Mouse (Mus musculus) hindbrain, embryonic 10.5 days (tissue): ENCODE data around the gene Phyhd1. TPM values are rescaled to one million over a fixed set of nuclear protein-coding genes. Genes with fewer than 3 reads are reported as not detected.

Source experiments
- DNase-seq: peaks from one replicate; pipeline ENCODE4 v3.0.0-alpha.2; 2017; ENCODE audit warnings: low spot score
- H3K27ac ChIP-seq: fragments of 300-500 bp; sonication (generic); 2 replicates; pipeline ENCODE4 v1.5.1; 2016; ENCODE audit warnings: mild to moderate bottlenecking, moderate library complexity
- H3K27me3 ChIP-seq: fragments of 300-500 bp; sonication (generic); 2 replicates; pipeline ENCODE4 v1.6.1; 2016; ENCODE audit warnings: mild to moderate bottlenecking; ENCODE audit not compliant: poor library complexity, insufficient read depth, severe bottlenecking
- H3K36me3 ChIP-seq: fragments of 300-500 bp; sonication (generic); 2 replicates; pipeline ENCODE4 v1.6.1; 2016; ENCODE audit warnings: mild to moderate bottlenecking, moderate library complexity
- H3K4me1 ChIP-seq: fragments of 300-500 bp; sonication (generic); replicated peaks from 2 replicates; pipeline ENCODE4 v1.6.1; 2016; ENCODE audit warnings: mild to moderate bottlenecking
- H3K4me3 ChIP-seq: fragments of 300-500 bp; sonication (generic); 2 replicates; pipeline ENCODE4 v1.5.1; 2016; ENCODE audit warnings: mild to moderate bottlenecking, moderate library complexity
- H3K9me3 ChIP-seq: fragments of 300-500 bp; sonication (generic); 2 replicates; pipeline ENCODE4 v1.6.1; 2016; ENCODE audit warnings: mild to moderate bottlenecking, moderate library complexity
- WGBS: fragments of 180-500 bp; shearing (Covaris S2); methylation state at CpG from one replicate; pipeline ENCODE4 v1.1.7; 2016; 5-methylcytosine and 5-hydroxymethylcytosine counted together
- polyA plus RNA-seq: library from polyadenylated mRNA; unstranded; fragments of >200 nt; fragmentation: Nextera tagmentation; extraction: Ambion mirVana; gene quantifications from 2 replicates; pipeline ENCODE4 v1.2.1, GENCODE M21; 2016

Gene Phyhd1
- polyA plus RNA-seq, 1 experiment from 2014 or later: 5.5 TPM

GRCm38 (mm10) chr2:30316955-30317354, 51.0 kb downstream of the Phyhd1 start:
- no peaks in the 10 kb centered on the region for H3K9me3 ChIP-seq
- H3K27me3 ChIP-seq: no peaks in the 10 kb centered on the region
- DNase-seq: no peak
- peaks cover 100% of the 10 kb centered on the region for H3K36me3 ChIP-seq
- 96% methylated on average over 5 of the region's 5 CpGs for WGBS
- no peak overlapping the region for H3K27ac ChIP-seq
- no peak overlapping the region for H3K4me3 ChIP-seq
- no peaks in the 10 kb centered on the region for H3K4me1 ChIP-seq

- no peaks in the 10 kb centered on the region for H3K9me3 ChIP-seq
- WGBS: 93% methylated on average over 4 of the region's 4 CpGs
- peaks cover 100% of the 10 kb centered on the region for H3K36me3 ChIP-seq
These were observed 53.3 kb downstream of the Phyhd1 start for GRCm38 (mm10) chr2:30319260-30319659.

GRCm38 (mm10) chr2:30323111-30323510, 57.1 kb downstream of the Phyhd1 start:
- Histone ChIP-seq H3K4me1 (no peaks in the 10 kb centered on the region), H3K36me3 (peaks cover 100% of the 10 kb centered on the region), H3K4me3 (no peak overlapping the region), H3K9me3 (no peaks in the 10 kb centered on the region), H3K27me3 (no peaks in the 10 kb centered on the region), H3K27ac (no peak overlapping the region)
- WGBS: 93% methylated on average over 7 of the region's 7 CpGs
- DNase-seq: no peak

More at GRCm38 (mm10) chr2:30319260-30319659, 53.3 kb downstream of the Phyhd1 start:
- no peaks in the 10 kb centered on the region for H3K27me3 ChIP-seq
- H3K4me3 ChIP-seq: no peak overlapping the region
- no peak for DNase-seq
- H3K4me1 ChIP-seq: no peaks in the 10 kb centered on the region
- H3K27ac ChIP-seq: no peak overlapping the region

- Histone ChIP-seq H3K4me3 (no peak overlapping the region), H3K4me1 (no peaks in the 10 kb centered on the region), H3K27ac (no peak overlapping the region), H3K9me3 (no peaks in the 10 kb centered on the region), H3K36me3 (peaks cover 100% of the 10 kb centered on the region), H3K27me3 (no peaks in the 10 kb centered on the region)
- no peak for DNase-seq
- 95% methylated on average over 5 of the region's 5 CpGs for WGBS
These were observed 59.3 kb downstream of the Phyhd1 start for GRCm38 (mm10) chr2:30325296-30325695.

- H3K27ac ChIP-seq: no peak overlapping the region
- H3K27me3 ChIP-seq: no peaks in the 10 kb centered on the region
- no peaks in the 10 kb centered on the region for H3K9me3 ChIP-seq
- H3K4me3 ChIP-seq: no peak overlapping the region
- peaks cover 100% of the 10 kb centered on the region for H3K36me3 ChIP-seq
- H3K4me1 ChIP-seq: no peaks in the 10 kb centered on the region
- 95% methylated on average over 7 of the region's 7 CpGs for WGBS
- DNase-seq: no peak
These were observed 61.3 kb downstream of the Phyhd1 start for GRCm38 (mm10) chr2:30327276-30327675.

- H3K9me3 ChIP-seq: no peaks in the 10 kb centered on the region
- no peak overlapping the region for H3K4me3 ChIP-seq
- H3K4me1 ChIP-seq: no peaks in the 10 kb centered on the region
- H3K27ac ChIP-seq: no peak overlapping the region
- DNase-seq: no peak
- H3K36me3 ChIP-seq: peaks cover 100% of the 10 kb centered on the region
- no peaks in the 10 kb centered on the region for H3K27me3 ChIP-seq
- WGBS: 93% methylated on average over 3 of the region's 3 CpGs
These were observed 62.8 kb downstream of the Phyhd1 start for GRCm38 (mm10) chr2:30328791-30329190.

Other genes with a start within 250 kb of the Phyhd1 start
- 27.3 and 36.7 TPM in 2 replicates for gene Wdr34, start 217.3 kb upstream of the Phyhd1 start, polyA plus RNA-seq
- 607 and 799 TPM in 2 replicates for gene Set, start 208.8 kb upstream of the Phyhd1 start, polyA plus RNA-seq
- 9.7 TPM in 2 replicates for gene Pkn3, start 188.5 kb upstream of the Phyhd1 start, polyA plus RNA-seq
- gene Zdhhc12, start 172.6 kb upstream of the Phyhd1 start, polyA plus RNA-seq: 37.6 and 41.5 TPM in 2 replicates
- 6.5 and 8.7 TPM in 2 replicates for gene Zer1, start 141.6 kb upstream of the Phyhd1 start, polyA plus RNA-seq
- 6.9 and 10.2 TPM in 2 replicates for gene Tbc1d13, start 132.5 kb upstream of the Phyhd1 start, polyA plus RNA-seq
- 15.9 and 17.5 TPM in 2 replicates for gene Endog, start 94.7 kb upstream of the Phyhd1 start, polyA plus RNA-seq
- gene Spout1, start 87.7 kb upstream of the Phyhd1 start, polyA plus RNA-seq: 79.7 and 87.6 TPM in 2 replicates
- 9.0 and 11.4 TPM in 2 replicates for gene Kyat1, start 60.4 kb upstream of the Phyhd1 start, polyA plus RNA-seq
- gene Lrrc8a, start 28.5 kb upstream of the Phyhd1 start, polyA plus RNA-seq: 38.3 and 43.4 TPM in 2 replicates
- 0.10 TPM in 1 of 2 replicates, not detected in the other for gene Gm28035, start 25.6 kb upstream of the Phyhd1 start, polyA plus RNA-seq
- gene Gm28038, start 14.8 kb downstream of the Phyhd1 start, polyA plus RNA-seq: not detected in 2 replicates
- gene Dolk, start 20.1 kb downstream of the Phyhd1 start, polyA plus RNA-seq: 25.7 and 26.6 TPM in 2 replicates
- 62.2 and 62.6 TPM in 2 replicates for gene Nup188, start 20.2 kb downstream of the Phyhd1 start, polyA plus RNA-seq
- 80.5 and 89.3 TPM in 2 replicates for gene Sh3glb2, start 93.1 kb downstream of the Phyhd1 start, polyA plus RNA-seq
- 29.7 and 33.6 TPM in 2 replicates for gene Miga2, start 98.0 kb downstream of the Phyhd1 start, polyA plus RNA-seq
- gene Dolpp1, start 126.1 kb downstream of the Phyhd1 start, polyA plus RNA-seq: 52.9 and 55.6 TPM in 2 replicates
- gene Crat, start 149.6 kb downstream of the Phyhd1 start, polyA plus RNA-seq: 22.4 and 26.7 TPM in 2 replicates
- 149 and 151 TPM in 2 replicates for gene Ptpa, start 149.8 kb downstream of the Phyhd1 start, polyA plus RNA-seq
- 3.1 and 3.3 TPM in 2 replicates for gene Ier5l, start 208.0 kb downstream of the Phyhd1 start, polyA plus RNA-seq